Mouse (Mus musculus) heart, postnatal 0 days (tissue): Measurements from ENCODE around the gene Nfyb.

Experiments used
- CTCF ChIP-seq: IDR thresholded peaks from 2 replicates; pipeline ENCODE4 v1.5.1; 2016; ENCODE audit warnings: antibody characterized with exemption, control low read depth, low read depth
- EP300 ChIP-seq: IDR thresholded peaks from 2 replicates; pipeline ENCODE4 v1.6.1; 2016; ENCODE audit warnings: antibody characterized with exemption, low read depth

DNA sequence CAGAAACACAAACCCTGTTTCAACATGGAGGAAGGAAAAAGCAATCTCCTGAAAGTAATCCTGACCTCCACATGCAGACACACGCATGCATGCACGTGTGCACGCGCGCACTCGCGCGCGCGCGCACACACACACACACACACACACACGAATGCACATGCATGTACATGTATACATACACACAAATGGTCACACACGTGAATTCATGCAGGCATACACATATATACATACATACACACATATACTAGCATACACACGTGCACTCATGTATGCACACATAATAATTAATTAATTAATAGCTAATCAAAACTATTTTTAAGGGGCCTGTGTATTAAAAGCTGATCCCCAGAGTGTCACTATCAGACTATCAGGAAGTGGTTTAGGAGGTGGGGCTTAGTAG, 15.9 kb upstream of the Nfyb start:
- no peak for TF ChIP-seq EP300
- TF ChIP-seq CTCF: no peak
